Mouse (Mus musculus) midbrain, postnatal 0 days (tissue): ENCODE measurements around the gene Gm36028. TPM values are rescaled to one million over a fixed set of nuclear protein-coding genes. Genes with fewer than 3 reads are reported as not detected.

ENCODE experiments used
- ATAC-seq: fragments of 200-750 bp; cut with Nextera tagmentation; 2 replicates; pipeline ENCODE4 v1.8.0; 2017; ENCODE audit warnings: moderate number of reproducible peaks, mild to moderate bottlenecking, moderate TSS enrichment, moderate library complexity; ENCODE audit not compliant: low FRiP score
- DNase-seq: peaks from one replicate; pipeline ENCODE4 v3.0.0-alpha.2; 2015; ENCODE audit warnings: low spot score
- H3K27ac ChIP-seq: fragments of 300-500 bp; sonication (generic); 2 replicates; pipeline ENCODE4 v1.5.1; 2014; ENCODE audit warnings: low read depth, mild to moderate bottlenecking, low read length, mixed read lengths
- H3K27me3 ChIP-seq: fragments of 300-500 bp; sonication (generic); 2 replicates; pipeline ENCODE4 v1.6.1; 2014; ENCODE audit warnings: low read length, control low read depth, mixed read lengths; ENCODE audit not compliant: insufficient read depth
- H3K36me3 ChIP-seq: fragments of 300-500 bp; sonication (generic); 2 replicates; pipeline ENCODE4 v1.6.1; 2014; ENCODE audit warnings: low read length, control low read depth, mixed read lengths; ENCODE audit not compliant: insufficient read depth
- H3K4me1 ChIP-seq: fragments of 300-500 bp; sonication (generic); 2 replicates; pipeline ENCODE4 v1.6.1; 2014; ENCODE audit warnings: mild to moderate bottlenecking, control low read depth, antibody characterized with exemption, low read length, mixed read lengths; ENCODE audit not compliant: insufficient read depth
- H3K4me2 ChIP-seq: fragments of 300-500 bp; sonication (generic); 2 replicates; pipeline ENCODE4 v1.6.1; 2014; ENCODE audit warnings: low read depth, mild to moderate bottlenecking, low read length, mixed read lengths; ENCODE audit not compliant: poor library complexity, severe bottlenecking
- H3K4me3 ChIP-seq: fragments of 300-500 bp; sonication (generic); 2 replicates; pipeline ENCODE4 v1.5.1; 2014; ENCODE audit warnings: low read depth, mild to moderate bottlenecking, low read length, moderate library complexity
- H3K9ac ChIP-seq: fragments of 300-500 bp; sonication (generic); replicated peaks from 2 replicates; pipeline ENCODE4 v1.6.1; 2014; ENCODE audit warnings: mild to moderate bottlenecking, low read length, moderate library complexity, mixed read lengths; ENCODE audit not compliant: poor library complexity, severe bottlenecking
- H3K9me3 ChIP-seq: fragments of 300-500 bp; sonication (generic); 2 replicates; pipeline ENCODE4 v1.6.1; 2016; ENCODE audit warnings: low read length, control low read depth
- CTCF ChIP-seq: IDR thresholded peaks from 2 replicates; pipeline ENCODE4 v1.5.1; 2016; ENCODE audit warnings: antibody characterized with exemption, mild to moderate bottlenecking
- WGBS: fragments of 180-500 bp; shearing (Covaris S2); extraction: QIAGEN DNeasy Blood & Tissue Kit; methylation state at CpG from one replicate; pipeline ENCODE4 v1.1.7; 2014; 5-methylcytosine and 5-hydroxymethylcytosine counted together
- polyA plus RNA-seq: library from polyadenylated mRNA; unstranded; fragments of >200 nt; fragmentation: Nextera tagmentation; extraction: Ambion mirVana; gene quantifications from 2 replicates; pipeline ENCODE4 v1.2.1, GENCODE M21; 2015
- total RNA-seq: library from RNA; depleted of rRNA; stranded (reverse); fragments of >200 nt; gene quantifications from 2 replicates; pipeline ENCODE4 v1.2.3, GENCODE M21; 2014

Gm36028 gene
- total and polyA plus RNA-seq, 2 experiments from 2014 or later, result 0.19 TPM; not detected in 1

DNA sequence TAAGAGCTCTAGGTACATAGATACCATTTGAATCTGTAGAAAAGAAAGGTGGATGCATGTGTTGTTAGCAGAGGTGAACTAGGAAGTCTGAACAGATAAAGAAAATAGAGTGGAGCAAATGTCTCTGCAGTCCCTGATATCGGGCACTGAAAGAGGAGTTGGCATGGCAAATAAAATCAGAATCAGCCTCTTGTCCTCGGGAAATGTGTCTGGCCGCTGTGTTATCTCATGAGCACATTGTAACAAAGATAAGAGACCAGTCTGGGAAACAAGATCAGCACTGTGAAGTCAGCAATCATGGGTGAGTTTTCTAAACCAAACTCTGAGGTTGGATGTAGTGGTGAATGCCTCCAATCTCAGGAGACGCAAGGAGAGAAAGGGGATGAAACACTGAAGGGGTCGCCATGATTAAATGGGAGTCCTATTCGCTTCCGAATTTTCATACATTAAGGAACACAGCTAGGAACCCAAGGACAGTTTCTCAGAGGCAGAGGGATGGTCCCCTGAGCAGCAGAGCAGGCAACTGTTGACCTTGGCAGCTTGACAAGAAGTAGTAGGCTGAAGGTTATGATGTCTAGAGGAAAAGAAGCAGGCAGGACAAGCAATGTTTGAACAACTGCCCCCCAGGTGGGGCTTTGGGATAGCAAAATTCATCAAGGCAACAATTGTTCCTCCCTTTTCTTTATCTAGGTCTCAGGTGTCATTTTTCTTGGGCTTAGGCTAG lies 15.6 kb downstream of the Gm36028 start:
- H3K27me3 ChIP-seq, result no peaks in the 10 kb centered on the region
- ATAC-seq (no peak), DNase-seq (no peak)
- no peak overlapping the region for H3K4me2 ChIP-seq
- H3K9ac ChIP-seq, result no peak overlapping the region
- 87% methylated on average over 7 of the region's 7 CpGs for WGBS
- H3K4me1 ChIP-seq, result no peaks in the 10 kb centered on the region
- H3K4me3 ChIP-seq, result no peak overlapping the region
- H3K27ac ChIP-seq, result no peak overlapping the region
- no peaks in the 10 kb centered on the region for H3K9me3 ChIP-seq
- no peak for TF ChIP-seq CTCF
- no peaks in the 10 kb centered on the region for H3K36me3 ChIP-seq

DNA sequence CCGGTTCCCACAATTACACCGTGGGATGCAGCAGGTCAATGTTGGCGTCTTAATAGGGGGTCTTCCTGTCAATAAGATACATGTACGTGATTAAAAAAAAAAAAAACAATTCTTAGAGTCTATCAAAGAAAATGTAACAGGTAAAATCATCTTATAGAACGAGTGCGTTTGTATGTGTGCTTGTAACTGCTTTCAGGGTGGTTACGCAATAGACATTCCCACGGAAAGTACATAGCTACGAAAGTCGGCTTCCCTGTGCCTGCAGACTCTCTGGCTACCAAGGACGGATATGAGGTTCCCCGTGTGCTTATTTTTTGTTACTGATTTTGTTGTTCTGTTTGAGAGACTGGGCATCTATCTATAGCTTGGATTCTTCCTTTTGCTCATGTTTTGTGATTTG lies 17.2 kb downstream of the Gm36028 start:
- no peak for TF ChIP-seq CTCF
- Histone ChIP-seq H3K9ac (no peak overlapping the region), H3K27ac (no peak overlapping the region), H3K36me3 (no peaks in the 10 kb centered on the region), H3K9me3 (no peaks in the 10 kb centered on the region), H3K4me2 (no peak overlapping the region), H3K4me3 (no peak overlapping the region), H3K4me1 (no peaks in the 10 kb centered on the region), H3K27me3 (no peaks in the 10 kb centered on the region)
- ATAC-seq (no peak), DNase-seq (no peak)
- WGBS, result 91% methylated on average over 12 of the region's 12 CpGs

DNA sequence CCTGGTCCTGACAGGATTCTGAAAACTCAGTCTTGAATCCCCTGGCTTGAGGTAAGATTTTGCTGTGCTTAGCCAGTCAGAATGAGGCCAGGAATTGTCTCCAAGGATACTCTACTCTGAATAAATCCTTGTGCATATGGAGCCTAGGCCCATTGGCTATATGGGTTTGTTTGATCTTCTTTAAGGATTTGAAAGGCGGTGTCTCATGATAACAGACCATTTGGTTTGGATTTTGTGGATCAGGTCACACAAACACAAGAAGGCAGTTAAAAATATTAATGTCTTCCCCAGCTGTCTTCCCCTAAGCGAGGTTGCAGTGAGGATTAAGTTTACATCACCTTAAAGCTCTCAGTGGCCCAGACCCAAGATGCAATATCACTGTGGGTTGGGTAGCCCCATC lies 18.5 kb downstream of the Gm36028 start:
- H3K27ac ChIP-seq, result no peak overlapping the region
- no peaks in the 10 kb centered on the region for H3K36me3 ChIP-seq
- WGBS, result 78% methylated on average over 2 of the region's 2 CpGs
- H3K9me3 ChIP-seq, result no peaks in the 10 kb centered on the region
- no peak overlapping the region for H3K9ac ChIP-seq
- no peaks in the 10 kb centered on the region for H3K4me1 ChIP-seq
- no peak overlapping the region for H3K4me3 ChIP-seq
- no peaks in the 10 kb centered on the region for H3K27me3 ChIP-seq
- no peak for TF ChIP-seq CTCF
- ATAC-seq, result no peak
- no peak for DNase-seq
- H3K4me2 ChIP-seq, result no peak overlapping the region

DNA sequence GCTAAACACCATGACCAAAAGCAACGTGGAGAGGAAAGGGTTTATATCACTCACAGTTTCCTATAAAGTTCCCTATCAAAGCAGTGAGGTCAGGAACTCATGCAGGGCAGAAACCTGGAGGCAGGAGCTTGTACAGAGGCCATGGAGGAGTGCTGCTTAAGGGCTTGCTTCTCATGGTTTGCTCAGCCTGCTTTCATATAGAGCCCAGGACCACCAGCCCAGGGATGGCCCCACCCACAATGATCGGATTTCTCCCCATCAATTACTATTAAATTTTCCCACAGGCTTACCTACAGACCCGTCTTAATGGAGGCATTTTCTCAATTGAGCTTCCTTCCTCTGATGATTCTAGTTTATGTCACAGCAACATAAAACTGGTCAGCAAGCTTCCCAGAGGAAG lies 23.4 kb downstream of the Gm36028 start:
- H3K9ac ChIP-seq, result no peak overlapping the region
- H3K4me1 ChIP-seq, result no peaks in the 10 kb centered on the region
- no peaks in the 10 kb centered on the region for H3K36me3 ChIP-seq
- 77% methylated on average over 3 of the region's 3 CpGs for whole genome bisulfite sequencing
- TF ChIP-seq CTCF, result no peak
- no peak overlapping the region for H3K27ac ChIP-seq
- ATAC-seq (no peak), DNase-seq (no peak)
- H3K4me3 ChIP-seq, result no peak overlapping the region
- H3K4me2 ChIP-seq, result no peak overlapping the region
- H3K27me3 ChIP-seq, result no peaks in the 10 kb centered on the region
- no peaks in the 10 kb centered on the region for H3K9me3 ChIP-seq

GRCm38 (mm10) chr16:37831041-37831440 lies 29.9 kb downstream of the Gm36028 start:
- H3K36me3 ChIP-seq, result peaks cover 9% of the 10 kb centered on the region
- H3K9ac ChIP-seq, result no peak overlapping the region
- no peak for DNase-seq
- no peak for TF ChIP-seq CTCF
- no peak overlapping the region for H3K4me2 ChIP-seq
- 79% methylated on average over 7 of the region's 7 CpGs for WGBS
- no peaks in the 10 kb centered on the region for H3K27me3 ChIP-seq
- H3K9me3 ChIP-seq, result no peaks in the 10 kb centered on the region
- no peak for ATAC-seq
- H3K4me1 ChIP-seq, result no peaks in the 10 kb centered on the region
- H3K27ac ChIP-seq, result no peak overlapping the region
- H3K4me3 ChIP-seq, result no peak overlapping the region

DNA sequence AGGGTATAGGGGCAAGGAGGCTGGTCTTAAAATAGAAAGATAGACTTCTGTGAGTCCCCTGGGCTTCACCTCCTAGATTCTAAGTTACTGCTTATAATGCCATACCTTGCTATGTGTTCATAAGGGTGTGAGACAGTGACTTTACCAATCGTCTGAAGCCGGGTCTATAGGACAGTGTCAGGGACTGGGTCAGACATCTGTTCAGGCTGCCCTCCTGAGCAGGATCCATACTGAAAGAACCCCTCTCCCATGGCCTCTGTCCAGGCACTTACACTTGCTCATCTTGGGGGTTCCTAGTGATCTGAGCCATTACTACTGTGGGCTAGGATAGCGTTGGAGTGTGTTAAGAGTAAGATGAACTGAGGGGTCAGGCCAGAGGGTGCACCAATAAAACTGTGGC lies 34.7 kb downstream of the Gm36028 start:
- H3K4me2 ChIP-seq, result no peak overlapping the region
- H3K9me3 ChIP-seq, result no peaks in the 10 kb centered on the region
- no peak overlapping the region for H3K9ac ChIP-seq
- ATAC-seq (no peak), DNase-seq (no peak)
- WGBS, result 97% methylated on average over 3 of the region's 3 CpGs
- no peak for TF ChIP-seq CTCF
- H3K27me3 ChIP-seq, result no peaks in the 10 kb centered on the region
- no peak overlapping the region for H3K27ac ChIP-seq
- H3K4me3 ChIP-seq, result no peak overlapping the region
- H3K36me3 ChIP-seq, result peaks cover 9% of the 10 kb centered on the region
- H3K4me1 ChIP-seq, result no peaks in the 10 kb centered on the region
